Mouse (Mus musculus) left cerebral cortex, postnatal 14 days (tissue): ENCODE measurements around the gene Vsx2. TPM values are rescaled to one million over a fixed set of nuclear protein-coding genes. Genes with fewer than 3 reads are reported as not detected.

Experiments used
- DNase-seq, 2 experiments: peaks; one replicate each; pipeline ENCODE4 v3.0.0; 2021 to 2022; ENCODE audit warnings: low spot score in 2 of 2, mixed read lengths in 1 of 2
- intact Hi-C: fragments of 180-260 bp; cut with DNase I; formaldehyde crosslinking; loops from one replicate; pipeline ENCODE4 v1.15.1; 2025
- total RNA-seq, 2 experiments: library from RNA; stranded (reverse); gene quantifications; 2 replicates each; pipeline ENCODE4 v1.2.3; 2021

The Vsx2 gene
- total RNA-seq, 2 experiments from 2014 or later, result 0.17 to 0.24 TPM

GRCm38 (mm10) chr12:84624601-84625000 is 55.0 kb downstream of the Vsx2 start:
- intact Hi-C loops, result no loop called here
- no peak for DNase-seq

DNA sequence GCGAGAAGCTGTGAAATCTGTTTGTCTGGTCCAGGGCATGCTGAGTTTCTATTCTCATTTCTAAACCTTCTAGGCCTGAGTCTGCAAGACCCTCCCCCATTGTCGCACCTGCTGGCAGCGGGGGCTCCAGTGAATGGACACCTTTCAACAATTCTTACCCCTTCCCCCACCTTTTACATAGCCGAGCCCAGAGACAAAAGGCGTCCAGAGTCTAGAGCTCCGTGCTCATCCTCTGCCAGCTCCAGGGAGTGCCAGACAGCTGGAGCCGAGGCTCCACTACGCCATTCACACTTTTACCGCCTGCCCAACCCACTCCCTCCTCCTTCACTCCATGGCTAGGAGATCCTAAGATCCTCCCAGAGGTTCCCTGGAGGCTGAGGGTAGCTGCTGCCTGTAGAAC is 55.6 kb downstream of the Vsx2 start:
- peak; percentile 11 to 24 for DNase-seq
- intact Hi-C loops, result no loop called here

DNA sequence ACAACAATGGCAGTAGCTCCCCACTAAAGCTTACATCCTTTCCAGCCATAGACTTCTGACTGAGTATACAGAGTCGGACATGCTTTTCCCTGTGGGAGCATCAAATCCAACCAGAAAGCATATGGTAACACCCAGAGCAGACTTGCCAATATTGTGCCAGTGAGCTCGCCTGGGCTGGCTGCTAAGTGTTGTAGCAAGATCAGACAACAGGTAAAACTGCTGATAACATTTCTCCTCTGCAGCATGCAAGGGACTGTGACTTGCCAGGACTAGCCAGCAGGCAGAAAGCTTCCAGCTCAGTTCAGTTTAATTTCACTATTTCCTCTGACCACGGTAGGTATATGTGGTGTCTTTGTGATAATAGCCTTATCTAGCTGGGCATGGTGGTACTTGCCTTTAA is 62.3 kb downstream of the Vsx2 start:
- intact Hi-C loops, result no loop called here

DNA sequence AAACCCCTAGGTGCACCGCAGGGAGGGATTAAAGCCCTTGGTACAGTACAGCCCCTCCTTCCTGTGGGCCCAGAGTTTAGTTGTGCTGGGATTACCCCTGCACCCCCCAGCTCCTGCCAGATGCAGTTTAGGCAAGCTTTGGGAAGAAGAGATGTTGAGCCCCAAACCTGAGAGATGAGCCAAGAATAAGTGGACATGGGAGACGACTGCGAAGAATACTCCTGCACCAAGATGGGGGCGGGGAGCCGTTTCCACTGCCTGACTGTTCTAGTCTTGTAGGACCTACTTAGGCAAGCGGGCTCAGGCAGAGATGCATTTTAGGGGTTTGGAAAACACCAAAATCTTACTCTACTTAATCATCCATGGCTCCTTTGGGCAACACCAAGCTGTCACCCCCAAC is 70.7 kb downstream of the Vsx2 start:
- intact Hi-C loops, result no loop called here
- DNase-seq, result no peak

More for the DNA sequence above, 62.3 kb downstream of the Vsx2 start:
- no peak for DNase-seq

- intact Hi-C loops, result no loop called here
- DNase-seq, result no peak
Observed at GRCm38 (mm10) chr12:84640654-84641053, 71.1 kb downstream of the Vsx2 start, which contains the start of gene Vrtn. Gene Vrtn, plus strand, starts transcription at chr12:84641019.

Other genes with a start within 250 kb of the Vsx2 start
- 10 to 100 TPM; 22.7 to 23.8 TPM for gene Coq6, start 208.1 kb upstream of the Vsx2 start, total RNA-seq
- gene Fam161b, start 207.9 kb upstream of the Vsx2 start, total RNA-seq, result 10 to 100 TPM; 11.8 to 12.4 TPM
- 10 to 100 TPM; 21.6 to 23.6 TPM for gene Entpd5, start 160.7 kb upstream of the Vsx2 start, total RNA-seq
- gene Bbof1, start 160.7 kb upstream of the Vsx2 start, total RNA-seq, result 1 to 10 TPM; 6.8 to 8.3 TPM
- 10 to 100 TPM; 10.8 to 13.7 TPM for gene Rnf113a2, start 152.6 kb upstream of the Vsx2 start, total RNA-seq
- 10 to 100 TPM; 35.3 to 39.5 TPM for gene Aldh6a1, start 118.8 kb upstream of the Vsx2 start, total RNA-seq
- gene Lin52, start 118.3 kb upstream of the Vsx2 start, total RNA-seq, result 10 to 100 TPM; 18.9 to 20.3 TPM
- gene Abcd4, start 47.7 kb downstream of the Vsx2 start, total RNA-seq, result 10 to 100 TPM; 10.4 to 11.9 TPM
- gene Vrtn, start 71.3 kb downstream of the Vsx2 start, total RNA-seq, result not detected
- 10 to 100 TPM; 12.4 to 17.5 TPM for gene Syndig1l, start 129.1 kb downstream of the Vsx2 start, total RNA-seq
- 10 to 100 TPM; 28.7 to 30.5 TPM for gene Npc2, start 203.4 kb downstream of the Vsx2 start, total RNA-seq
- 10 to 100 TPM; 55.3 to 61.8 TPM for gene Isca2, start 203.5 kb downstream of the Vsx2 start, total RNA-seq